Mouse (Mus musculus): ENCODE data around the gene Unc13d.
A peak's percentile ranks its signal among the peaks of the same experiment; 100 is the strongest.

GRCm38 (mm10) chr11:116023771-116024355 lies 53.9 kb downstream of the Unc13d start:
- TF ChIP-seq CTCF (conservative IDR thresholded peaks at IDR 0.05; ENCODE audit: insufficient read depth, insufficient read length, low read depth, low read length) (peak; percentile 57), POLR2A (IDR thresholded peaks at IDR 0.05; ENCODE audit: low read depth, low read length) (no peak)
